Mouse (Mus musculus): Measurements from ENCODE around the gene Prss45. TPM values are rescaled to one million over a fixed set of nuclear protein-coding genes. Genes with fewer than 3 reads are reported as not detected.

Prss45 gene
- total RNA-seq, 2 experiments from 2014 or later = not detected

GRCm38 (mm10) chr9:110857781-110858472 lies 23.5 kb downstream of the Prss45 start, which contains the start of gene Prss50:
Gene Prss50 (plus strand): TSS chr9:110857967.
- no peak for DNase-seq (ENCODE audit: low spot score)

GRCm38 (mm10) chr9:110858523-110858922 lies 24.1 kb downstream of the Prss45 start:
- no peak for DNase-seq (ENCODE audit: low spot score)

DNA sequence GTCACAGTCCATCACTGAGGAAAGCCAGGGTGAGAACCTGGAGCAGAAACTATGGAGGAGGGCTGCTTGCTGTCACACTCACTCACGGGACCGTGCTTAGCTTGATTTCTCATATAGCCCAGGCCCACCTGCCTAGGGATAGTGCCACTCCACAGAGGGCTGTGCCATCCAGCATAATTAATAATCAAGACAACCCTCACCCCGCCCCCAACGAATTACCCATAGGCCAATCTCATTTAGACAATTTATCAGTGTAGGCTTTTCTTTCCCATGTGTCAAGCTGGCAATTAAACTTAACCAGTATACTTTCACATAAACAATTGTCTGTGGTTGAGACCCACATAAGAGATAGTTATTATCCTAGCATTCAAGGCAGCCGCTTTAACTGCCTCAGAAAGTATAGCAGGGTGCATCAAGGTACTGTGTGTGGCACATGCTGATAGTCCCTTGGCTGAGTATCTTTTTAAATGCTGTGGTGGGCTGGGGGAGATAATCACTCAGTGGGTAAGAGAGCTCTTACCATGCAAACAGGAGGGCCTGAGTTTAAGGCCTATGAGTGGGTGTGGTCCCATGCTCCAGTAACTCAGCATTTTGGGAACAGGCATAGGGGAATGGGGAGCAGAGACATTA lies 24.7 kb downstream of the Prss45 start:
- DNase-seq (ENCODE audit: low spot score) = no peak

DNA sequence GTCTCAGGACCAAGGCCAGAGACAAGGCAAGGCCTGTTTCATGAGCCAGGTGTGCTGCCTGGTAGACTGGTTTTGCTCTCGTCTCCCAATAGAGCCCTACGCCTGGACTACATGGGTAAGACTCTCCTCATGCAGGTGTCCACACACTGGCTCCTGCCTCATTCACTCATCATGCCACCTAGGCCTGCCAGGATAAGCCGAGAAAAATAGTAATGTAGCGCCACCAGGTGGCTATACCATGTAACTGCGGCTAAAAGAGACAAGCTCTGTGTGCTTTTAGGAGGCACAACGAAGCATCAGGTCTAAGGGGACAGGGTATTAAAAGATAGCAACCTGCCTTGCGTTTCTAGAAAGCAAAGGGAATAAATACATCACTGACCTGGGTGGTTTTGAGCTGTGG lies 36.6 kb downstream of the Prss45 start:
- peak; percentile 63 for DNase-seq (ENCODE audit: low spot score)

- DNase-seq (ENCODE audit: low spot score) = no peak
Measured at GRCm38 (mm10) chr9:110873681-110874659, 39.6 kb downstream of the Prss45 start.

DNA sequence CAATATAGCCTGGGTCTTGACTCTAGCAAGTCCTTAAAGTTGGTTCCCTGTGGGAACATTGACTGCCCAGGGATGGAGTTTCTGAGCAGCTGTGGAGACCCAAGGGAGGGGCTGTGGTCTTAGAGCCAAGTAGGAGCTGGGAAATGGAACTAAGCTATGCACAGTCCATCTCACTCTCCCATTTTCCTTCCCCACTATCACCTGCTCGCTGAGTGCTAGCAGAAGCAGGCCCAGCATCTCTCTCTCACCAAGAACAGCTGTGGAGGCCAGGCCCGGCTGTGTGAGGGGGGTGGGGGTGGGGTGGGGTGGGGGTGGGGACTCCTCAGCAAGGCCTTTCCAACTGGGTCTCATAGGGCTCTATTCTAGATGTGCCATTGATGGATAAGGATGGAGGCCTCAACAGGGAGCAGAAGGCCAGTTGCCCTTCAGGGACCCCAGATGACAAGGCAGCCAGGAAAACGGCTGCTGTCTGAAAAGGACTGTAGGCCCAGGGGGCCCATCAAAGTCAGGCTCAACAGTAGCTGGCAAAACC lies 40.3 kb downstream of the Prss45 start:
- DNase-seq (ENCODE audit: low spot score) = no peak

GRCm38 (mm10) chr9:110875288-110875695 lies 40.9 kb downstream of the Prss45 start:
- DNase-seq (ENCODE audit: low spot score) = no peak

- DNase-seq (ENCODE audit: low spot score) = peak; percentile 37
Measured at GRCm38 (mm10) chr9:110877353-110877752, 43.0 kb downstream of the Prss45 start.

GRCm38 (mm10) chr9:110877888-110878287 lies 43.5 kb downstream of the Prss45 start:
- DNase-seq (ENCODE audit: low spot score) = peak; percentile 92

DNA sequence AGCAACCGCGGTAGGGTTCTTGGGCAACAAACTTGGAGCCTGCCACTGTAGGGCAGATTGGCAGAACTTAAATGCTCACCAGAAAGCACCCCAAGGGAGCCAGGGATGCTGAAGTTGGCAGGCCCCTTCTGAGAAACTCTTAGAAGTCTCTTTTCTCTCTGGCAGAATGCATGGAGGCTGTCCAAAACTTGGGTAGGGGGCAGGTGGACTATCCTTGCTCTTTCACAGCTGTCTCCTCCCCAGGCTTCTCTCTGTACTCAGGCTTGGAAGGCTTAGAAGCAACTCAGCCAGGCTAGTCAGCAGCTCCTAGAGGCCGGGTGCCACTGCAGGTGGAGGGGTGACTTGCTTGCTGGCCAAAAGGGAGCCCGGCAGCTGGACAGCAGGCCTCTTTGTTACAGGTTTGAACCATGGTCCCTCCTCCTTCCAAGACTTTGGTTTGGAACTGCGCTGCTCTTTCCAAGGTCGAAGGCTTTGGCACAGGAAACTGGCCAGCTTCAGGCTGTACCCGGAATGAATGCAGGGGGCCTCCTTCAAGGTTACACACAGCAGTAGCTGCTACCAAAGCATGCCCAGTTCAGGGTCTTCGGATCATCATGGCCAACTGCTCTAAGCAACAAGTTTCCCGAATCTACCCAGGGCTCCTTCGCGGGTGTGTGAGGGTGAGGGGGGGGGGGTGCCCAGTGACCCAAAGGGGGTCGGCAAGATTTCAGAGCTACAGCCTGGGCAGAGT lies 45.0 kb downstream of the Prss45 start, which contains the start of gene Als2cl:
Als2cl (plus strand) TSS at position 680 of the 730 bp plus-strand sequence.
- peak; percentile 45 for DNase-seq (ENCODE audit: low spot score)

DNA sequence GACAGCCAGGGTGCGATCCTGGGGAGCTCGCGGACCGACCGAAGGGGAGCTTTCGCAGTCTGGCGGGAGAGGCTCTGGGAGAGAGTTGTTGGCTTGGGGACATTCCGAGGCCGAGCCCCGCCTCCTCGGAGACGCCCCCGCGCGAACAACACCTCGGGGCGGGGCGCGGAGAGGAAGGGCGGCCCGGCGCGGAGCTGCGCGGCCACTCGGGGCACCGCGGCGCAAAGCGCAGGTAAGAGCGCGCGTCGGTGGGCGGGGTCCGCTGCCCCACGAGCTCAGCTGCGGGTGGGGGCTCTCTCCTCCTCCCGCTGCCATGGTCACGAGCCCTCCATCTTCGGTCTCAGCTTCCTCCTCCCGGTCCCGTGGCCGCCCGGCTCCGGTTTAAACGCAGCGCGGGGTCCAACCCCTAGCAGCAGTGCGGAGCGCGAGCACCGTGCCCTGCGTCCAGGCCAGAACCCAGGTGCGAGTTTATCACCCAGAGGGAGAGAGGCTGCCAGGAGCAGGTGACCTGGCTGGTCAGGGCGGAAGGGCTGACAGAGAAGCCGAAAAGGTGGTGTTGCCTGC lies 45.7 kb downstream of the Prss45 start, which contains the start of gene Tmie:
Tmie (minus strand) TSS at position 116 of the 564 bp plus-strand sequence.
- peak; percentile 72 for DNase-seq (ENCODE audit: low spot score)

GRCm38 (mm10) chr9:110880772-110881171 lies 46.4 kb downstream of the Prss45 start:
- DNase-seq (ENCODE audit: low spot score) = no peak

GRCm38 (mm10) chr9:110881953-110882352 lies 47.6 kb downstream of the Prss45 start:
- DNase-seq (ENCODE audit: low spot score) = no peak

DNA sequence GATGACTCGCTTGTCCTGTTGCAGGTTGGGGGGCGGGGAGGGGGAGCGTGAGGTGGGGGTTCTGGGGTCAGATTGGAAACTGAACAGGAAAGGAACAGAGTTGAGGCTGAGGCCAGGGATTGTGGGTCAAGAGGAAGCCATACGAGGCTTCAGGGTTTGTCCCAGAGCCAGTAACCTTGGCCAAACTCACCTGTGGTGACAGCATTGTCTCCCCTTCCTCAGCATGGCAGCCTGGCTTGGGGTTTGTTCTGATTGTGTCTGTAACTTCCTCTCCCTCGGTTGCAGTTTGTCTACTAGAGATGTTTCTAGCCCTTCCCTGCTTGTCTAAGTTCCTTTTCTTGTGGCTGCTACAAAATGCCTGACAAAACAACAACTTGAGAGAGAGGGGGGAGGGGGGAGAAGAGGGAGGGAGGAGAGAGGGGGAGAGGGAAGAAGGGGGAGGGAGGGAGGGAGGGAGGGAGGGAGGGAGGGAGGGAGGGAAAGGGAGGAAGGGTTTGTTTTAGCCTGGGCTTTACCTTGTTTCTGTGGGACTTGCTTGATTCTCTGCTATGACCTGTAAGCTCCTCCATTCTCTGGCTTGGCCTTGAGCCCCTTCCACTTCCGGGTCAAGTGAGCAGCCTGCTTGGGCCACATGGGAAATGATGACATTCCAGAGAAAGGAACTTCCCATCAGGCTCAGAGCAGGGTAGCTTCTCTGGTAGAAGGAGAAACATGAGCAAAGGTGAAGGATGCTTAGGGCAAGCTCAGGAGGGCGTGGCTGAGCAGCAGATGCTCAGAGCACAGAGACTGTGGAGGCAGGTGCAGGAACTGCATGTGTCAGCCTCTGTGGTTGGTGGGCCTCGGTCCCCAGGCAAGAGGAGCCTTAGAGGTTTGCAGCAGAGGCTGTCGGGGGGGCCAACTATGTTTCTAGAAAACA lies 53.3 kb downstream of the Prss45 start:
- no peak for DNase-seq (ENCODE audit: low spot score)

GRCm38 (mm10) chr9:110888935-110889334 lies 54.5 kb downstream of the Prss45 start:
- DNase-seq (ENCODE audit: low spot score) = no peak

DNA sequence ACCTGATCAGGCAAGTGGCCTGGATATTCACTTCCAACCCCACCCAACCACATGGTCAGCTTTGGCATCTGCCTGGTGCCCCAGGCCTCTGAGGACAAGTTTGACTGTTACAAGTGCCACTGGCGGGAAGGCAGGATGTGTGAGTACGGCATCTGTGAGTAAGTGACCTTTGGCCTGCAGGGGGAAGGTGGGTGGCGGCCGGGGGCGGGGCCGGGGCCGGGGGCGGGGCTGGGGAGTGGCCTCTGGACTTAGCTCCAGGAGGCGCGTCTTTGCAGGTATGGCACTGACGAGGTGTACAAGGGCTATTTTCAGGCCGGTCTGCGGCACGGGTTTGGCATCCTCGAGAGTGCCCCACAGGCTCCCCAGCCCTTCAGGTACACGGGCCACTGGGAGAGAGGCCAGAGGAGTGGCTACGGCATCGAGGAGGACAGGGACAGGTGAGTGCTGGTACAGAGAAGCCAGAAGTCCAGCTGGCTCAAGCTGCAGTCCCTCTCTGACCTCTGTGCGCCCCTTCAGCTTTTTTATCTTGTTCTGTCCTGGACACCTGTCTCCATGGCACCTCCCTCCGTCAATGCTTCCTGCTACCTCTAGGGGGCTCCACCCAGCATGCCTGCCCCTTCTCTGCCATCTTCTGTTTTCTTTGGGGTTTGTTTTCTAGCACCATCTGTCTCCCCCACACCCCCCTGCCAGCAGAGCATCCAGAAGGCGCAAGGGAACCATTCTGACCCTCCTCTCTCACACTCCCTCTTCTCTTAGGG lies 55.8 kb downstream of the Prss45 start:
- no peak for DNase-seq (ENCODE audit: low spot score)

Data from gastrocnemius, adult 18-20 months (tissue).